Mouse (Mus musculus) intestine, embryonic 15.5 days (tissue): ENCODE measurements around the gene Fam19a1. TPM values are rescaled to one million over a fixed set of nuclear protein-coding genes. Genes with fewer than 3 reads are reported as not detected.

Source experiments
- ATAC-seq: fragments of 200-750 bp; cut with Nextera tagmentation; 2 replicates; pipeline ENCODE4 v1.8.0; 2017; ENCODE audit warnings: moderate TSS enrichment, moderate library complexity
- H3K27ac ChIP-seq: fragments of 300-500 bp; sonication (generic); 2 replicates; pipeline ENCODE4 v1.5.1; 2015; ENCODE audit warnings: mild to moderate bottlenecking, inconsistent platforms
- H3K27me3 ChIP-seq: fragments of 300-500 bp; sonication (generic); replicated peaks from 2 replicates; pipeline ENCODE4 v1.6.1; 2015; ENCODE audit warnings: inconsistent platforms
- H3K36me3 ChIP-seq: fragments of 300-500 bp; sonication (generic); 2 replicates; pipeline ENCODE4 v1.6.1; 2015; ENCODE audit warnings: inconsistent platforms
- H3K4me1 ChIP-seq: fragments of 300-500 bp; sonication (generic); replicated peaks from 2 replicates; pipeline ENCODE4 v1.6.1; 2015; ENCODE audit warnings: inconsistent platforms
- H3K4me2 ChIP-seq: fragments of 300-500 bp; sonication (generic); replicated peaks from 2 replicates; pipeline ENCODE4 v1.6.1; 2015; ENCODE audit warnings: mild to moderate bottlenecking, inconsistent platforms
- H3K4me3 ChIP-seq: fragments of 300-500 bp; sonication (generic); replicated peaks from 2 replicates; pipeline ENCODE4 v1.5.1; 2015; ENCODE audit warnings: inconsistent platforms
- H3K9ac ChIP-seq: fragments of 300-500 bp; sonication (generic); 2 replicates; pipeline ENCODE4 v1.6.1; 2015; ENCODE audit warnings: inconsistent platforms
- H3K9me3 ChIP-seq: fragments of 300-500 bp; sonication (generic); 2 replicates; pipeline ENCODE4 v1.6.1; 2016; ENCODE audit warnings: inconsistent platforms
- WGBS: fragments of 180-500 bp; shearing (Covaris S2); methylation state at CpG from one replicate; pipeline ENCODE4 v1.1.7; 2015; 5-methylcytosine and 5-hydroxymethylcytosine counted together
- polyA plus RNA-seq: library from polyadenylated mRNA; unstranded; fragments of >200 nt; fragmentation: Nextera tagmentation; extraction: Ambion mirVana; gene quantifications from 2 replicates; pipeline ENCODE4 v1.2.1, GENCODE M21; 2015

Gene Fam19a1
- polyA plus RNA-seq, 1 experiment from 2014 or later: 6.5 TPM

- Histone ChIP-seq H3K4me2 (no peak overlapping the region), H3K9me3 (no peaks in the 10 kb centered on the region), H3K4me3 (no peak overlapping the region), H3K27me3 (no peaks in the 10 kb centered on the region), H3K27ac (no peak overlapping the region), H3K36me3 (no peaks in the 10 kb centered on the region), H3K4me1 (no peaks in the 10 kb centered on the region), H3K9ac (no peak overlapping the region)
- 45% methylated on average over 6 of the region's 6 CpGs for WGBS
- peak; percentile 96 for ATAC-seq
Observed at GRCm38 (mm10) chr6:96457590-96458259, 344.8 kb downstream of the Fam19a1 start.

- Histone ChIP-seq H3K4me1 (no peaks in the 10 kb centered on the region), H3K27ac (no peak overlapping the region), H3K36me3 (no peaks in the 10 kb centered on the region), H3K4me3 (no peak overlapping the region), H3K9me3 (no peaks in the 10 kb centered on the region), H3K9ac (no peak overlapping the region), H3K4me2 (no peak overlapping the region), H3K27me3 (no peaks in the 10 kb centered on the region)
- 71% methylated on average over 4 of the region's 4 CpGs for WGBS
- ATAC-seq: no peak
Observed at GRCm38 (mm10) chr6:96459041-96459440, 346.1 kb downstream of the Fam19a1 start.

DNA sequence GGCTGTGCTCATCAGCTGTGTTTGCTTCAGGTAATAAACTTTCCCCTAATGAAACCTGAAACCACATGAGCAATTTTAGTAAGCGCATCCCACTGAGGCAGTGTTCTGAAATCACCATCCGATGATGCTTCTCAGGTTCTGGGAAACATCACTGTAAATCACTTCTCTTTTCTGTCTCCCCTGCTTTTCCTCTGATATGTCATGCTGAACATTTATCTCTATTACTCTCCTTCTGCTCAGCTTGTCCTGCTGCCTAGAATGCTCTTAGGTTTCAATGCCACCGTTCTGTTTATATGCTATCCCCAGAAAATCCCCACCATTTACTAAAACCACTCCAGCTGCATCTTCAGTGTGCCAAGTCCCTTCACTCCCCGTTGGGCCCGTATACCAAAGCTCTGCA lies 386.5 kb downstream of the Fam19a1 start:
- no peak for ATAC-seq
- Histone ChIP-seq H3K27ac (no peak overlapping the region), H3K4me3 (no peak overlapping the region), H3K9ac (no peak overlapping the region), H3K9me3 (no peaks in the 10 kb centered on the region), H3K36me3 (no peaks in the 10 kb centered on the region), H3K4me1 (no peaks in the 10 kb centered on the region), H3K4me2 (no peak overlapping the region), H3K27me3 (no peaks in the 10 kb centered on the region)
- 47% methylated on average over 5 of the region's 5 CpGs for WGBS

- H3K9ac ChIP-seq: no peak overlapping the region
- no peak for ATAC-seq
- H3K27ac ChIP-seq: no peak overlapping the region
- WGBS: 69% methylated on average over 2 of the region's 2 CpGs
- no peaks in the 10 kb centered on the region for H3K9me3 ChIP-seq
- H3K27me3 ChIP-seq: no peaks in the 10 kb centered on the region
- no peak overlapping the region for H3K4me3 ChIP-seq
- H3K4me2 ChIP-seq: no peak overlapping the region
- H3K36me3 ChIP-seq: no peaks in the 10 kb centered on the region
- H3K4me1 ChIP-seq: no peaks in the 10 kb centered on the region
Observed at GRCm38 (mm10) chr6:96541600-96541999, 428.6 kb downstream of the Fam19a1 start.

- 67% methylated on average over 3 of the region's 3 CpGs for WGBS
- Histone ChIP-seq H3K27ac (no peak overlapping the region), H3K4me1 (no peaks in the 10 kb centered on the region), H3K9me3 (no peaks in the 10 kb centered on the region), H3K27me3 (no peaks in the 10 kb centered on the region), H3K4me3 (no peak overlapping the region), H3K4me2 (no peak overlapping the region), H3K9ac (no peak overlapping the region), H3K36me3 (no peaks in the 10 kb centered on the region)
- no peak for ATAC-seq
Observed at GRCm38 (mm10) chr6:96544832-96545231, 431.9 kb downstream of the Fam19a1 start.

GRCm38 (mm10) chr6:96550431-96550830 lies 437.5 kb downstream of the Fam19a1 start:
- Histone ChIP-seq H3K27me3 (no peaks in the 10 kb centered on the region), H3K9me3 (no peaks in the 10 kb centered on the region), H3K4me2 (no peak overlapping the region), H3K4me1 (no peaks in the 10 kb centered on the region), H3K27ac (no peak overlapping the region), H3K9ac (no peak overlapping the region), H3K4me3 (no peak overlapping the region), H3K36me3 (no peaks in the 10 kb centered on the region)
- ATAC-seq: no peak
- 93% methylated on average over 4 of the region's 4 CpGs for WGBS

DNA sequence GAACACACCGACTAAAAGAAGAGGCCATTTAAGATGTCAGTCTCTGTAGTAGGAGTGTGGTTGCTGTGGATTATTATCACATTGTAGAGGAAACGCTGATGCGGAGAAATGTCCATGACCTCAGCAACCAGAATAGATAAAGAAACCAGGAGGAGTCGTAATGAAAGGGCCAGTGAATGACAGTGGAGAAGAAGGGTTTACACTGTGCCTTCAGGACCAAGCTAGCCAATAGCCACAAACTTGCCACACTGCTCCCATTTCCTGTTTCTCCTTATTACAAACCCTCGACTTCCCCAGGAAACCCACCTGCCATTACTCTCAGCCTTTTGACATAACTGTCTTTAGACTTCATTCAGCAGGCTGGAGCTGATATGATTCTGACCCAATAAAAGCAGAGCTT lies 465.7 kb downstream of the Fam19a1 start:
- H3K9me3 ChIP-seq: no peaks in the 10 kb centered on the region
- no peak overlapping the region for H3K9ac ChIP-seq
- no peak overlapping the region for H3K4me2 ChIP-seq
- WGBS: 67% methylated on average over 5 of the region's 5 CpGs
- H3K27ac ChIP-seq: no peak overlapping the region
- H3K4me1 ChIP-seq: no peaks in the 10 kb centered on the region
- ATAC-seq: no peak
- no peaks in the 10 kb centered on the region for H3K36me3 ChIP-seq
- no peaks in the 10 kb centered on the region for H3K27me3 ChIP-seq
- no peak overlapping the region for H3K4me3 ChIP-seq

GRCm38 (mm10) chr6:96580726-96581125 lies 467.8 kb downstream of the Fam19a1 start:
- Histone ChIP-seq H3K9me3 (no peaks in the 10 kb centered on the region), H3K27ac (no peak overlapping the region), H3K27me3 (no peaks in the 10 kb centered on the region), H3K4me3 (no peak overlapping the region), H3K4me1 (no peaks in the 10 kb centered on the region), H3K36me3 (no peaks in the 10 kb centered on the region), H3K4me2 (no peak overlapping the region), H3K9ac (no peak overlapping the region)
- no peak for ATAC-seq
- WGBS: 72% methylated on average over 4 of the region's 4 CpGs

- WGBS: 67% methylated on average over 3 of the region's 3 CpGs
- no peak overlapping the region for H3K4me2 ChIP-seq
- H3K4me3 ChIP-seq: no peak overlapping the region
Observed at GRCm38 (mm10) chr6:96581187-96581586, 468.2 kb downstream of the Fam19a1 start.

DNA sequence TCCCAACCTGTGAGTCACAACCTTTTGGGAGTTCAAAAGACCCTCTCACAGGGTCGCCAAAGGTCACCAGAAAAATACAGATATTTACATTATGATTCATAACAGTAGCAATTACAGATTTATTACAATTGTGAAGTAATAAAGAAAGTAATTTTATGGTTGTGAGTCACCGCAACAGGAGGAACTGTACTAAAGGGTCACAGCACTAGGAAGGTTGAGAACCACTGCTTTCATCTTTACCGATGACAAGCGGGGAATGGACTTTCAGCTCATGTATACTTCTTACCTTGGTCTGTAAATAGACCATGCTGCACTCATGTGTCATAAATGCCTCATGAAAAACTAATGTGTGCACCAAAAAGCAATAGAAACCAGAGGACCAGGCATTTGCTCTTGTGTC lies 474.5 kb downstream of the Fam19a1 start:
- peak; percentile 99 for ATAC-seq
- Histone ChIP-seq H3K27me3 (no peaks in the 10 kb centered on the region), H3K4me2 (no peak overlapping the region), H3K4me1 (no peaks in the 10 kb centered on the region), H3K27ac (no peak overlapping the region), H3K36me3 (no peaks in the 10 kb centered on the region), H3K9ac (no peak overlapping the region), H3K4me3 (no peak overlapping the region), H3K9me3 (no peaks in the 10 kb centered on the region)
- WGBS: 55% methylated on average over 4 of the region's 4 CpGs

More at GRCm38 (mm10) chr6:96581187-96581586, 468.2 kb downstream of the Fam19a1 start:
- H3K27me3 ChIP-seq: no peaks in the 10 kb centered on the region
- H3K4me1 ChIP-seq: no peaks in the 10 kb centered on the region
- H3K9me3 ChIP-seq: no peaks in the 10 kb centered on the region
- no peak overlapping the region for H3K27ac ChIP-seq
- no peaks in the 10 kb centered on the region for H3K36me3 ChIP-seq
- no peak overlapping the region for H3K9ac ChIP-seq
- no peak for ATAC-seq

GRCm38 (mm10) chr6:96593031-96593430 lies 480.1 kb downstream of the Fam19a1 start:
- no peak overlapping the region for H3K27ac ChIP-seq
- H3K27me3 ChIP-seq: no peaks in the 10 kb centered on the region
- no peaks in the 10 kb centered on the region for H3K4me1 ChIP-seq
- H3K4me3 ChIP-seq: no peak overlapping the region
- no peak overlapping the region for H3K4me2 ChIP-seq
- 57% methylated on average over 1 of the region's 1 CpGs for WGBS
- no peaks in the 10 kb centered on the region for H3K36me3 ChIP-seq
- H3K9me3 ChIP-seq: no peaks in the 10 kb centered on the region
- no peak for ATAC-seq
- no peak overlapping the region for H3K9ac ChIP-seq

GRCm38 (mm10) chr6:96595201-96595600 lies 482.2 kb downstream of the Fam19a1 start:
- Histone ChIP-seq H3K27me3 (no peaks in the 10 kb centered on the region), H3K9me3 (no peaks in the 10 kb centered on the region), H3K27ac (no peak overlapping the region), H3K4me3 (no peak overlapping the region), H3K4me1 (no peaks in the 10 kb centered on the region), H3K9ac (no peak overlapping the region), H3K36me3 (no peaks in the 10 kb centered on the region), H3K4me2 (no peak overlapping the region)
- no peak for ATAC-seq
- whole genome bisulfite sequencing: 97% methylated on average over 10 of the region's 10 CpGs

GRCm38 (mm10) chr6:96624196-96624595 lies 511.2 kb downstream of the Fam19a1 start:
- Histone ChIP-seq H3K36me3 (no peaks in the 10 kb centered on the region), H3K4me3 (no peak overlapping the region), H3K4me2 (no peak overlapping the region), H3K9me3 (no peaks in the 10 kb centered on the region), H3K27me3 (no peaks in the 10 kb centered on the region), H3K9ac (no peak overlapping the region), H3K4me1 (no peaks in the 10 kb centered on the region), H3K27ac (no peak overlapping the region)
- WGBS: 83% methylated on average over 1 of the region's 1 CpGs
- no peak for ATAC-seq
